Mouse (Mus musculus) kidney, adult 2 months (tissue): ENCODE results near the gene Pdia2.

ENCODE experiments used
- CTCF ChIP-seq: fragments of 200-500 bp; conservative IDR thresholded peaks from 2 replicates; pipeline ENCODE4 v1.5.1; 2011; ENCODE audit warnings: low read depth, mild to moderate bottlenecking, control low read depth, low read length, moderate library complexity, mixed read lengths; ENCODE audit not compliant: insufficient read depth, insufficient read length
- POLR2A ChIP-seq: fragments of 200-500 bp; IDR thresholded peaks from one replicate; pipeline ENCODE4 v1.6.1; 2011; ENCODE audit warnings: low read depth, low read length, control low read depth

GRCm38 (mm10) chr17:26243471-26244100 is 44.7 kb upstream of the Pdia2 start:
- TF ChIP-seq CTCF (peak; percentile 49), POLR2A (peak; percentile 29)
